Mouse (Mus musculus) liver, embryonic 14.5 days (tissue): ENCODE measurements at regions not wholly inside any gene's neighbourhood (a gene's known extent, or its start where the extent isn't known, plus 50 kb on each side); places are given as distances from the start of the nearest gene placed in this dataset.

ENCODE experiments used
- ATAC-seq: fragments of 200-750 bp; cut with Nextera tagmentation; 2 replicates; pipeline ENCODE4 v1.8.0; 2017; ENCODE audit warnings: moderate number of reproducible peaks, mild to moderate bottlenecking, moderate library complexity; ENCODE audit not compliant: insufficient read depth
- DNase-seq, 3 experiments: peaks; one replicate each; pipeline ENCODE4 v3.0.0-alpha.2; 2012 to 2013; ENCODE audit warnings: low read depth in 3 of 3, low spot score in 3 of 3
- H3K27ac ChIP-seq: fragments of 300-500 bp; sonication (generic); 2 replicates; pipeline ENCODE4 v1.5.1; 2014; ENCODE audit warnings: moderate library complexity, mild to moderate bottlenecking, control low read depth, inconsistent platforms
- H3K27me3 ChIP-seq: fragments of 300-500 bp; sonication (generic); 2 replicates; pipeline ENCODE4 v1.6.1; 2014; ENCODE audit warnings: mild to moderate bottlenecking, low read length, moderate library complexity; ENCODE audit not compliant: control insufficient read depth, insufficient read depth
- H3K36me3 ChIP-seq: fragments of 300-500 bp; sonication (generic); replicated peaks from 2 replicates; pipeline ENCODE4 v1.6.1; 2014; ENCODE audit warnings: low read depth; ENCODE audit not compliant: control insufficient read depth, insufficient read depth
- H3K4me1 ChIP-seq, 2 experiments: fragments of 200-500 bp in 1 of 2; fragments of 300-500 bp in 1 of 2; sonication (generic) in 1 of 2; replicated peaks; 2 replicates each; pipeline ENCODE4 v1.6.1; 2012 to 2014; ENCODE audit warnings: antibody characterized with exemption in 1 of 2, inconsistent platforms in 1 of 2, low read length in 1 of 2; ENCODE audit not compliant: control insufficient read depth in 2 of 2, insufficient read depth in 2 of 2
- H3K4me2 ChIP-seq: fragments of 300-500 bp; sonication (generic); 2 replicates; pipeline ENCODE4 v1.6.1; 2014; ENCODE audit warnings: low read depth, mild to moderate bottlenecking, control low read depth, moderate library complexity
- H3K4me3 ChIP-seq, 2 experiments: fragments of 200-500 bp in 1 of 2; fragments of 300-500 bp in 1 of 2; sonication (generic) in 1 of 2; 2 replicates each; pipeline ENCODE4 v1.5.1; 2012 to 2014; ENCODE audit warnings: low read depth in 2 of 2, low read length in 2 of 2, mild to moderate bottlenecking in 2 of 2, control low read depth in 1 of 2, inconsistent platforms in 1 of 2, moderate library complexity in 1 of 2; ENCODE audit not compliant: insufficient read depth in 1 of 2
- H3K9ac ChIP-seq: fragments of 300-500 bp; sonication (generic); replicated peaks from 2 replicates; pipeline ENCODE4 v1.6.1; 2014; ENCODE audit warnings: mild to moderate bottlenecking, control low read depth, moderate library complexity
- H3K9me3 ChIP-seq: fragments of 300-500 bp; sonication (generic); 2 replicates; pipeline ENCODE4 v1.6.1; 2016; ENCODE audit warnings: low read length, mixed read lengths; ENCODE audit not compliant: control insufficient read depth
- CTCF ChIP-seq: IDR thresholded peaks from 2 replicates; pipeline ENCODE4 v1.5.1; 2016; ENCODE audit warnings: antibody characterized with exemption, low read depth, control low read depth
- EP300 ChIP-seq: IDR thresholded peaks from 2 replicates; pipeline ENCODE4 v1.6.1; 2016; ENCODE audit warnings: antibody characterized with exemption, low read depth
- WGBS: fragments of 180-500 bp; shearing (Covaris S2); extraction: QIAGEN DNeasy Blood & Tissue Kit; methylation state at CpG from one replicate; pipeline ENCODE4 v1.1.7; 2014; ENCODE audit not compliant: insufficient replicate concordance; 5-methylcytosine and 5-hydroxymethylcytosine counted together

GRCm38 (mm10) chr13:35377487-35377886, 282.1 kb upstream of the Cdyl start:
- no peak for ATAC-seq
- Histone ChIP-seq H3K27me3 (no peaks in the 10 kb centered on the region), H3K36me3 (no peaks in the 10 kb centered on the region), H3K9ac (no peak overlapping the region), H3K4me2 (no peak overlapping the region), H3K4me1 (no peaks in the 10 kb centered on the region), H3K27ac (no peak overlapping the region), H3K9me3 (no peaks in the 10 kb centered on the region), H3K4me3 (no peak overlapping the region)
- DNase-seq, result no peak
- 57% methylated on average over 2 of the region's 2 CpGs for WGBS
- TF ChIP-seq CTCF (no peak), EP300 (no peak)

GRCm38 (mm10) chr13:35379500-35379899, 280.1 kb upstream of the Cdyl start:
- no peak for DNase-seq
- H3K27me3 ChIP-seq, result no peaks in the 10 kb centered on the region
- H3K4me3 ChIP-seq, result no peak overlapping the region
- no peak for ATAC-seq
- no peaks in the 10 kb centered on the region for H3K36me3 ChIP-seq
- no peak overlapping the region for H3K9ac ChIP-seq
- no peak overlapping the region for H3K4me2 ChIP-seq
- WGBS, result 40% methylated on average over 2 of the region's 2 CpGs
- H3K9me3 ChIP-seq, result no peaks in the 10 kb centered on the region
- no peak for TF ChIP-seq EP300
- no peak for TF ChIP-seq CTCF
- H3K27ac ChIP-seq, result no peak overlapping the region
- peaks cover 0 to 3% of the 10 kb centered on the region in 2 experiments; a peak in 1 of 4 replicates for H3K4me1 ChIP-seq

GRCm38 (mm10) chr13:35380224-35381009, 279.2 kb upstream of the Cdyl start:
- WGBS, result 37% methylated on average over 3 of the region's 3 CpGs
- Histone ChIP-seq H3K9ac (no peak overlapping the region), H3K4me2 (no peak overlapping the region), H3K4me1 (peaks cover 0 to 3% of the 10 kb centered on the region in 2 experiments; a peak in 1 of 4 replicates), H3K36me3 (no peaks in the 10 kb centered on the region), H3K9me3 (no peaks in the 10 kb centered on the region), H3K27ac (no peak overlapping the region), H3K27me3 (no peaks in the 10 kb centered on the region), H3K4me3 (no peak overlapping the region)
- DNase-seq (no peak), ATAC-seq (no peak)
- TF ChIP-seq CTCF (no peak), EP300 (no peak)

- DNase-seq, result no peak
- no peak for ATAC-seq
- peaks cover 0 to 3% of the 10 kb centered on the region in 2 experiments; a peak in 1 of 4 replicates for H3K4me1 ChIP-seq
- no peak overlapping the region for H3K27ac ChIP-seq
- no peaks in the 10 kb centered on the region for H3K36me3 ChIP-seq
- H3K4me2 ChIP-seq, result no peak overlapping the region
- no peak overlapping the region for H3K4me3 ChIP-seq
- 57% methylated on average over 2 of the region's 2 CpGs for WGBS
- TF ChIP-seq EP300, result no peak
- no peak for TF ChIP-seq CTCF
- no peak overlapping the region for H3K9ac ChIP-seq
- H3K27me3 ChIP-seq, result no peaks in the 10 kb centered on the region
- H3K9me3 ChIP-seq, result no peaks in the 10 kb centered on the region
Measured at GRCm38 (mm10) chr13:35381641-35382040, 278.0 kb upstream of the Cdyl start.

- no peaks in the 10 kb centered on the region for H3K9me3 ChIP-seq
- peaks cover 0 to 3% of the 10 kb centered on the region in 2 experiments; a peak in 1 of 4 replicates for H3K4me1 ChIP-seq
- no peaks in the 10 kb centered on the region for H3K27me3 ChIP-seq
- 18% methylated on average over 12 of the region's 12 CpGs for WGBS
- TF ChIP-seq EP300 (no peak), CTCF (no peak)
- H3K9ac ChIP-seq, result no peak overlapping the region
- H3K36me3 ChIP-seq, result no peaks in the 10 kb centered on the region
- no peak overlapping the region for H3K4me3 ChIP-seq
- H3K4me2 ChIP-seq, result no peak overlapping the region
- no peak for DNase-seq
- H3K27ac ChIP-seq, result no peak overlapping the region
- ATAC-seq, result no peak
Measured at GRCm38 (mm10) chr13:35383000-35383623, 276.5 kb upstream of the Cdyl start.
